Mouse (Mus musculus) thymus, adult 18-20 months (tissue): ENCODE results near the gene H2afy.

Source experiments
- DNase-seq, 2 experiments: peaks; one replicate each; pipeline ENCODE4 v3.0.0; 2022; ENCODE audit warnings: mixed read lengths in 2 of 2

Gene H2afy

DNA sequence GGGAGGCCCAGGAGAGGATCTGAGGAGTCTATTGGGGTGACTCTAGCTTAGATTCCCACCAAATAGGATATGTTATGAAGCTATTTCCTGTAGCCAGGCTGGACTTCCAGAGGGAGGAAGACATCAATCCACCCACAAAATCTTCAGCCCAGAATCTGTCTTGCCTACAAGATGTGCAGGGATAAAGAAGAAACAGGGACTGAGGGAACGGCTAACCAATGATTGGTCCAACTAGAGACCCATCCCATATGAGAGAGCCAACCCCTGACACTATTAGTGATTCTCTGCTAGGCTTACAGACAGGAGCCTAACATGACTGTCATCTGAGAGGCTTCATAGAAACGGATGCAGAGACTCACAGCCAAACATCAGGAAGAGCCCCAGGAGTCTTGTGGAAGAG is 7.9 kb upstream of the H2afy start:
- no peak for DNase-seq

DNA sequence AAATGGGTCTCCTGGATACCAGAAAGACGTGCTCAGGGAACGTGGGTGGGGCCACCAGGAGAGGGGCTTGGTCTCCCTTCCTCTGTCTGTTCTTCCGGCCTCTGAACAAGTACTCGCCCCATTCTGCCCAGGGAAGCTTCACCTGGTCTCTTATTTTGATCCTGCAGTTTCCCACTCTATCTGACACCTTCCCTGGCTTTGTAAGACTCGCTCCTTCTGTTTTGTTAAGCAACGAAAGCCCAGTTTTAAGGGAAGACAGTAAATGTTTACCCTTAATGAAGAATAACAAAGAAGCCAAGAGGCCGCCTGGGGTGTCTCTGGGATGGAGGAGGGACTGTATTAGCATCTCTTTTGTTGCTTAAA is 7.0 kb upstream of the H2afy start:
- DNase-seq: no peak

DNA sequence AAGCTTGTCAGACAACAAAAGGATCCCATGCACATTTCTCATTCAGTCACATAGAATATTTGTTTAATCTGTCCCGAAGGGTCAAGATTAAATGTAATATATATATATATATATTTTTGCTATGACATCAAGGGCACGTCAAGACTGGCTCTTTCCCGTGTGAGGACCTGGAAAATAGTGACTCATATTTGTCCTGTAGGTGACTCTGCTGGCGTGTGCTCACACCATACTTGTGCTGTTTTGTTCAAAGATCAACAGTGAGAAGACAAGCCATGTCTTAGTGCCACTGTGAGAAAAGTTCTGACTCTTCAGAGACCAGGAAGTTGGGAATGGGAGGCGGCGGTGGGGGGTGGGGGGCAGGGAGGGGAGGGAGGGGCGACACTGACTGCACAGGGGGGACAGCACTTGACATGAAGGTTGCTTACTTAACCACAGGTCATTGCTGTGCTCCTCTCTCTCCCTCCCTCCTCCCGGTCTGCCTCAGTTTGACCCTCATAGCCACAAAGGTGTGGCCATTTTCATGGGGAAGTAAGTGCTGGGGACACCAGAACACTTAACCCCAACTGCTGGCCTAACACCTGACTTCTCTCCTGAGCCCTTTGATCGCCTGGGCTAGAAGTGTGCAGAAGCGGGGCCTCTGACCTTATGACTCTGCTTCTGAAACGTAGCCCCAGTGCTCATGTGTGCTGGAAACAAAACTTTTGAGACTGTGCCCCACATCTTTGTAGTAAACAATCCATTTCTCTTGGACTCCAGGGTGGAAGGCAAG is 6.4 kb upstream of the H2afy start:
- no peak for DNase-seq

- no peak for DNase-seq
Measured at GRCm38 (mm10) chr13:56139167-56139751, 3.1 kb upstream of the H2afy start.

DNA sequence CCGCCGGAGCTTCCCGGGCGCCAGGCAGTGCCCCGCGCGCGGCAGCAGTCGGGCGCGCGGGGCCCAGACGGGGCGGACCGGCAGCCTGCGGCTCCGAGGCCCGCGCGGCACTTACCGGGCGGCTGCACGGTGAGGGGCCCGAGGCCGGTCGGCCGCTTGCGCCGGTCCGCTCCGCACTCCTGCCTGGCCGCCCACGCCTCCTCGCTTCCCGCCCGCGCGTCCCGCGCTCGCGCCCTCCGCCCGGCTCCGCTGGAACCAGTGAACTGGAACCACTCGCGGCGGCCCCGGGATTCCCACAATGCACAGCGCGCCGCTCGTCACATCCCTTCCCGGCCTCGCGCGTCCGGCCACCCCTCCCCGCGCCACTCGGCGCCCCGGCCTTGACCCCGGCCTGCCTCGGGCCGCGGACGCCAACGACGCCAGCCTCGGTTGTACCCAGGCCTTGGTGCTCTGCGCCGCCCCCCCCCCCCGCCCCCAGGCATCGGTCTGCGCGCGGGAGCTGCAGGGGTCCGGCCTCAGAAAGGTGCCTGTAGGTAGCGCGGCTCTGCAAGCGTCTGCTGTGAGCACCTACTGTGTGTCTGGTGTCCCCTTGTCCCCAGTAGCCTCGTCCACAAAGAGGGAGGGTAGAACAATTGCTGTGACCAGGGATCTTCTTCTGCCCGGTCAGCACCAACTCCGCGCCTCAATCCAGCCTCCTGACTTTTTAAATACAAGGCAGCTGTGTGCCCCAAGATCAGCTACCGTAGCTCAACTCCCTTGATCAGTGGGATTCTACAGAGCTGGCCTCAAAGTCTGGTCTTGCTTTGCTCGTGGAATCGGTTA is 719 bp downstream of the H2afy start:
- DNase-seq: peak; percentile 78

DNA sequence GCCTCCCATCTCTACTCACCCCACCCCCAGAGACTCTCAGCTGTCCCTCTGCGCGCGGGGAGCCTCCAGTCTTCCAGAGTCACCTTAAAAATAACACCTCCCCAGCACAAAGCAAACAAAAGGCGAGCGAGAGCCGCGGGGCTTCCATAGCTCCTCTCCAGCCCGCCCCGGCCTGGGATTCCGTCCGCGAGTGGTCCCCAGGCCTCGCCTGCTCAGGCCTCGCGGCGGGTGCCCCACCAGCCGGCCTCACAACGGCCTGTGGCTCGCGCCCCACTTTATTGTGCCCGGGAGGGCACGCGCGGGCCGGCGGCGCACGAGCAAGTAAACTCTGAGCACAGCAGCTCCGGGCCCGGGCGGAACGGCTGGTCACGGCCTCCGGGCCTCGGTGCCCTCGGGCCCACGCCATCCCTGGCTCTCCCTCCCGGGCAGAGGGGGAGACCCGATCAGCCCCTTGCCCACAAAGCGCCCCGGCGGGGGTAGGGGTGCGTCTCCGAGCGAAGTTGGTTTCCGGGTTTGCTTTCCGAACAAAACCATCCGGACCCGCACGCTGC is 1.5 kb downstream of the H2afy start:
- peak; percentile 49 to 61 for DNase-seq

DNA sequence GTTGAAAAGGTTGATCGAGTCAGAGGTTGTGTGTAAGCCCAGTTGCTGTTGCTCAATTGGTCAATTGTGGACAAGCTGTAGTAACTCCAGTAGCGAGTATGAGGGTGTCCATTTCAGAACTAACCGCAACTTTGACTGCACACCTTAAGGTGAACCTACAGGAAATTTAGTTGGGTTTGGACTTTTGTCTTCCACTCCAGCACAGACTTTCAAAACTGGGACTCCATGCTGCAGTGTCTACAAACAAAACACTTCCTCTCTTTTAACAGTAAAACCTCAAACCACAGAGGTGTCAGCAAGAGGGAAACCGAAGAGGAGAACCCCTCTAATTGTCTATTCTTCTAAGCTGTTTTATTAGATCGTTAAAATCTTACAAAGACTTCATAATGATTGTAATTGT is 2.1 kb downstream of the H2afy start:
- no peak for DNase-seq

DNA sequence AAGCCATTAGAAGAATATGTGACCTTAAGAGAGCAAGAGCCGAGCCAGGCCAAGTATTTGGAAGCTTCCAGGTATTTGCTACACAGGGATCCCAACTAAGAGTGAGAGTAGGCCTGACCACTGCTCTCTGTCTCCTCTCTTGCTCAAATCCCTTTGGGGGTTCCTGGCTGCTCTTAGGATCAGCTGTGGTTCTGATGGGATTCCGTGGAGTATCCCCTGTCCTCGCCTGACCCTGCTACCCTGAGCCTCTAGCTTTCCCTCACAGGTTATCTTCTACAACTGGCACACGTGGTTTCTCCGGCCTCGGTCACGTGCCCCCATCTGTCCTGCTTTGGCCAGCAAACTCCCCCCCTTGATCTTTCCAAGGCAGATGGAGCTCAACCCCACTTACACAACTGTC is 3.2 kb downstream of the H2afy start:
- no peak for DNase-seq

DNA sequence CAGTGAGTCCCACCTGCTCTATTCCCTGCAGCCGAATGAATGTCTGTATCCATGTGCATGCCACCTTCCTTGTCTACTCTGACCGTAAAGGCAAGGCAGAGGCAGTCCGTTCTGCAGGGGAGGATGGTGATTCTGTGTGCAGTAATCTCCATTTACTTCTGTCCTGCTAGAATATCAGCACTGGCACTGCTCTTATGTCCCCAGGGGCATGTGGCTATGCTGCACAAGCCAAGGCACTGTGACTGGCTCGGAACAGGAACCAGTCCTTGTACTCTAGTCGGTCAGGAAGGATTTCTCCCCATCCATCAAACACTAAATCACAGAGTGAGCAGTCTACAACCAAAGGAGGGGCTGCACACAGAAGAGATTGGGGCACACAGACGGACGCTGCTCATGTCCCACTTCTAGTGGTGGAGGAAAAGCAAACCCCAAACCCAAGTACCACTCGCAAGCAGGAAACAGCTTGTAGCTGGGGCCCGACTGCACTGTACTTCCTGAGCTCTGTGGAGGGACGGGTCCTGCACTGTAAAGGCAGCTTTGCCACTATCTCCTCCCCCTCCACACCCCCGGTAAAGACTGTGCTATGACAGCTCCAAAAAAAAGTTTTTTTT is 3.7 kb downstream of the H2afy start:
- DNase-seq: peak in 1 of 2 experiments; percentile 58

DNA sequence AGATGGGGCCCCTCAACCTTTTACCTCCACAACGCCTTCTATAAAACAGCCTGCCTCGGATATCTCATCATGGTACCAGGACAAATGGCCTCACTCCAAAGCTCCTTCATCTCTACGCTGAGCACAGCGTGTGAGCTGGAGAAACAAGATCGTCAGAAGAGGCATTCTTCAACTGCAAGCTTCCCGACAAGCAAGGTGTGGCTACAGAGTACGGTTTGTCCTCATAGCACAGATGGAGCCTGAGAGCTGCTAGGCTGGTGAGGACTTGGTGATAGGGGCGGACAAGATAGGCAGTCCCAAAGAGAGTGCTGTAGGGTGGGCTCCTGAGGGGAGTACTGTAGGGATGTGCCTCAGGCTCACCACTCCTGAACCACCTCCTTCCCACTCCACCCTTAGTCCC is 5.6 kb downstream of the H2afy start:
- DNase-seq: no peak

GRCm38 (mm10) chr13:56129578-56129977 is 6.6 kb downstream of the H2afy start:
- no peak for DNase-seq

DNA sequence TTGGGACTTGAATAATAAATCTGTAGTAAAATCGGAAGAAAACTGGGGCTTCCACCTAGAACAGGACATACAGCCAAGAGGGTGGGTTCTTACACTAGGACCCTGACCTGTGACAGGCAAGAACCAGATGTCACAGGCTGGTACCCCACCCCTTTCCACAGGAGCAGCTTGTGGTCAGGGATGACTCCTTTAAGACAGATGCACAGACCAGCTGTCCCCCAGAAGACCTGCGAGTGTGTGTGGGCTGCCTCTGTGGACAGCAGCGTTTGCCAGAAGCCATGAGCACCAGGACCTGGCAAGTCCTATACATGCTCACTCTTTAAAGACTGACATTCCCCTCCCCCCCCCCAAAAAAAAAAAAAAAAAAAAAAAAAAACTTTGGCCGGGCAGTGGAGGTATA is 7.1 kb downstream of the H2afy start:
- no peak for DNase-seq

DNA sequence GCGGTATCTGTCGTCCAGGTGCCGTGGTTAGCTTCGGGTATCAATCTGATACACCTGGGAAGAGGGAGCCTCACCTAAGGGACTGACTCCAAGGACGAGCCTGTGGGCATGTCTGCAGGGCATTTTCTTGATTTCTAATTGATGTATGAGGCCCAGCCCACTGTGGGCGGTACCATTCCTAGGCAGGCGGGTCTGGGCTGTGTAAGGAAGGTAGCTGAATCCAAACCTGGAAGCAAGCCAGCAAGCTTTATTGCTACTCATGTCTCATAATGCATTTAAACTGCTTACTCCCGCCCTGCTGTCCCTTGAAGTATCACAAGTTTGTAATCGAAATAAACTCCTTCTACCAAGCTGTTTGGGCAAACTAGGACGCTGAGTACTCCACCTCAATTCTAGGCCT is 10.5 kb downstream of the H2afy start:
- DNase-seq: no peak

DNA sequence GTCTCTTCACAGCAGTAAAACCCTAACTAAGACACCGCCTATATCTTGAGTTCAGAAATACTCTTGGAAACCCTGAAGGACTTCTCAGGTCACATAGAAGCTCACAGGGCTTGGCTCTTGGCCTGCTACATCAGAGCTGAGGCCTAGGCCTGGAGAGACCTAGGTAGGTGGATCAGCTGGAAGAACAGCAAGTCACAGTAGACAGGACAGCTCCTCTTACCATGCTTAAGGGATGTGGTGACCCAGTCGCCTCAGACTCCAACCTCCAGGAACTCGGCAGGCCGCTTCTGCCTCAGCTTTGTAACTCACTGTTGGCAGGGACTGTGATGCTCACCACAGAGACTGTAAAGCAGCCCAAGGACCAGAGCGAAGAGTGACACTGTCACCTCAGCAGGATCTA is 13.1 kb downstream of the H2afy start:
- no peak for DNase-seq

DNA sequence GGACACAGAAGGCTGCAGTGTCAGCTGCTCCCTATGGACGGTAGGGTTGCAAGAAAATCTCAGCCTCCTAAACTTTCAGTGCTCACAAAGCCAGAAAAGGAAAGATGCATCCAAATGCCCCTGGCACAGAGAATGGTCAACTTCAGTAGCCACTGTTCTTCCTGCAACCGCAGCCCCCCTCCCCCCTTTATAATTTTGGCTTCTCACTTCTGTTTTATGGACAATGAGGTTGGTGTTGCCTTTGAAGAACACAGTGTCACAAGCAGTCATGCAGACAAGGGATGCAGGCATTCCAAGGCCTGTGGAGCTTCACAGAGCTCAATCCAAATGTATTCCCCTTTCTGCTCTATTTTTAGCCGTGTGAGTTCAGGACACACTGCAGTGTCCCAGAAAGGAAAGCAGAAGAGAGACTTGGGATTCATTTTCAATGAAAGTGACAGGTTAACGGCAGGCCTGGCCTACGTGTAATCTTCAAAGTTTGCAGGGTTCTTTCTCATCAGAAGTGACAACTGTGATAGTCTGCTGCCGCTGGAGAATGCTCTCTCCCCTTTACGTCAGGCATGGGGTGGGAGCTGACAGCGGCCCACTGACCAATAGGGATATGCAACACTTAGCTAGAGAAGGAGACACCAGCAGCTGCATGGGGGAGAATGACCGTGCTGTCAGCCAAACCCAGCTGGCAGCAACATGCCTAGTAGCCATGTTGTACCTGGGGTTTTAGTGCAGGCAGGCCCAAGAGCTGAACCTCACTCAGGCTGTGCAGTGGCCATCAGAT is 18.0 kb downstream of the H2afy start:
- DNase-seq: no peak

DNA sequence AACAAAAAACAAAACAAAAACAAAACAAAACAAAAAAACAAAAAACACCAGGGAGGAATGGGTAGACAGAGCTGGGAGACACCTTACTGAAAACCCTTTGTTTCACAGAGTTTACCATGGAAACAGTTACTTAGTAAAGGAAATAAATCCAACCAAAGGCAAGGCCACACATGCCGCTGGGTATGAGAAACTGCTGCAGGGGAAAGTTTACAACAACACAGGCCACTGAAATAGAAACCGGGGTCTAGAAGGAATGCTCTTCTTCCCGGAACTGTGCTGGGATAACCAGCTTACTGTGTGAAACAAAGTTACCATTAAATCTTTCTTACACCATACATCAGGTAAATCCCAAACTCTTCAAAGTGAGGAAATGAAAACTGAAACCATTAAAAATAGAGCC is 20.3 kb downstream of the H2afy start:
- DNase-seq: no peak

GRCm38 (mm10) chr13:56115386-56115785 is 20.8 kb downstream of the H2afy start:
- DNase-seq: no peak

DNA sequence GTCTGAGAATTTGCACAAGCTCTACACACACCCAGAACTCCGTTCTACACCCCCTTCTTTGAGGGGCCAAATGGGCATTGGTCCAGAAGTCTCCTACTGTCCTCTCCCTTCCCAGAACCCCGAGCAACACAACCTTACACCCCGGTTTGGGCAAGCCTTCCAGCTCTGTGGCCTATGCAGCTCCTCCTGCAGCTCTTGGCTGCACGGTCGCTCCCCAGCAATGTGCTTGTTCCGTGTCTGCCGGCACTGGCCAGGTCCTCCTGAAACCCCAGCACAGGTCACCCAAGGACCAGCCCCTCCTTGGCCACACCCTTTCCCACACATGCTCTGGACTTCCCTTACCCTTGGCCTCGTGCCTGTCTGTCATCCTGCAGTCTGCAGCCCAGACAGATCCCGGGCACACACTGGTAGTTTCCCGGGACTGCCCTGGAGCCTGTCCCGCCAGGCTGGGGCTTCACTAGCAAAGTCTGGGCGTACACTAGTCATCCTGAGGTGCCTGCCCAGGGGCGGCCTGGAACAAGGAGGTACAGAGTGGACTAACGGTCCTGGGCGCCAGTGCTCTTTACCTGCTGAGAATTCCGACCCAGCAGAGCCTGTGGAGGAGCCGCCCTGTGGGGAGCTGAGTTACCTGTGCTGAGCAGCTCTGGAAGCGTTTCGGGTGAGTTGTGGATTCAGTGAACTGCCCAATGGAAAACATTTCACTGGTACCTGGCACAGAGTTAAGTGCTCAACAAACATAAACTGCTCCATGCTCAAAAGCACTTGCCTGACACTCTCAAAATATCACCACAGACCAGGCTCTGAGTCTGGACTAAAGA is 22.5 kb downstream of the H2afy start:
- no peak for DNase-seq

GRCm38 (mm10) chr13:56112980-56113379 is 23.2 kb downstream of the H2afy start:
- DNase-seq: no peak

DNA sequence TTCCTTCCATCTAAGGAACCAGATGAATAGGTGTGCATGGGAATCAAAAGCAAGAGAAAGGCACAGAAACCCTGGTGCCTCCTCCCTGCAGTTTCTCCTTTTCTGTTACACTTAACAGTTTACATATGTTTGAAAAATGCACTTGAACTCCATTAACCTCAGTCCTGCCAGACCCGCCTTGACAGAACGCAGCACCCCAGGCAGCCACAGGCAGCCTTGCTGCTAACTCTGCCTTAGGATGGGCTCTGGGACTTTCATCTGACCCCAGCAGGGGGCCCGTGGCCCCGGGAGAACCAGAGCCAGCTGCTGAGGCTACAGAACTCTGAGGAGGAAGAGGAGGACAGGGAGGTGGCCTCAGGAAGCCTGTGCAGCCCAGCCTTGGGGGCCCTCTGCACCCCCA is 23.7 kb downstream of the H2afy start:
- DNase-seq: no peak

DNA sequence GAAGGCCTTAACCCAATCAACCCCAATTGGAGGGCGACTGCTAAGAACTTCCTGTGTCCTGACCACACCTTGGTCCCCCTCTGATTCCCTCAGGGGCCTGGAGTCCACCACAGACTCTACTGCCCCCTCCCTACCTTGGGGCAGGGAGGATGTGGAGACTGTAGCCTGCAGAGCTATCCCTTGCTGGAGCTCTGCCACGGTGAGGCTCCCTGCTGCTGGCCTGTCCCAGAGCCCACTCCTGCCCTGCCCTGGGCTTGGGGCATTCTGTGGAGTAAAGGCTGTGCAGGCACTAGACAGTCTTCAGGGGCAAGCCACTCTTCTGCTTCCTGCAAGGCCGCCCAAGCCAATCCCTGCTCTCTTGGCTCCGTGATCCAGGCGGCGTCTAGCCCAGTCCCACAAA is 24.6 kb downstream of the H2afy start:
- no peak for DNase-seq
